Mouse (Mus musculus) left cerebral cortex, postnatal 10 days (tissue): ENCODE data around the gene Lpcat3. TPM values are rescaled to one million over a fixed set of nuclear protein-coding genes. Genes with fewer than 3 reads are reported as not detected.

Experiments
- DNase-seq, 2 experiments: peaks; one replicate each; pipeline ENCODE4 v3.0.0; 2021 to 2022; ENCODE audit warnings: low spot score in 2 of 2, mixed read lengths in 1 of 2; ENCODE audit errors: extremely low spot score in 1 of 2
- intact Hi-C: fragments of 180-260 bp; cut with DNase I; formaldehyde crosslinking; loops from one replicate; pipeline ENCODE4 v1.15.1; 2025
- total RNA-seq, 2 experiments: library from RNA; stranded (reverse); gene quantifications; 2 replicates each; pipeline ENCODE4 v1.2.3; 2021

Lpcat3 gene
- total RNA-seq, 2 experiments from 2014 or later = 29.7 to 36.4 TPM

- intact Hi-C loops = no loop called here
- no peak for DNase-seq
These were observed 61.6 kb downstream of the Lpcat3 start for GRCm38 (mm10) chr6:124724472-124724871.

- intact Hi-C loops = no loop called here
- DNase-seq = no peak
These were observed 65.8 kb downstream of the Lpcat3 start for GRCm38 (mm10) chr6:124728621-124729020.

- no peak for DNase-seq
- intact Hi-C loops = no loop called here
These were observed 67.3 kb downstream of the Lpcat3 start for GRCm38 (mm10) chr6:124729850-124730705.

- DNase-seq = no peak
- intact Hi-C loops = no loop called here
These were observed 68.2 kb downstream of the Lpcat3 start for GRCm38 (mm10) chr6:124731038-124731437.

- DNase-seq = peak in 1 of 2 experiments; percentile 80
These were observed 69.9 kb downstream of the Lpcat3 start for GRCm38 (mm10) chr6:124732476-124733370.

GRCm38 (mm10) chr6:124734417-124734816 is 71.6 kb downstream of the Lpcat3 start:
- no peak for DNase-seq
- intact Hi-C loops = no loop called here

More at GRCm38 (mm10) chr6:124732476-124733370, 69.9 kb downstream of the Lpcat3 start:
- intact Hi-C loops = no loop called here

- DNase-seq = no peak
- intact Hi-C loops = no loop called here
These were observed 74.2 kb downstream of the Lpcat3 start for GRCm38 (mm10) chr6:124737040-124737439.

GRCm38 (mm10) chr6:124738511-124739023 is 75.7 kb downstream of the Lpcat3 start, which contains the start of gene Ptpn6:
Ptpn6 (minus strand) TSS chr6:124738714.
- peak in 1 of 2 experiments; percentile 62 for DNase-seq
- intact Hi-C loops = no loop called here

GRCm38 (mm10) chr6:124739231-124739796 is 76.5 kb downstream of the Lpcat3 start:
- intact Hi-C loops = no loop called here
- no peak for DNase-seq

- peak; percentile 52 to 71 for DNase-seq
- intact Hi-C loops = no loop called here
These were observed 77.5 kb downstream of the Lpcat3 start for GRCm38 (mm10) chr6:124740211-124740887.

- intact Hi-C loops = no loop called here
- peak; percentile 91 to 95 for DNase-seq
These were observed 78.3 kb downstream of the Lpcat3 start, which contains the start of gene Grcc10 for GRCm38 (mm10) chr6:124740888-124741761. Grcc10 (minus strand) TSS chr6:124741374.

- DNase-seq = no peak
- intact Hi-C loops = no loop called here
These were observed 79.0 kb downstream of the Lpcat3 start for GRCm38 (mm10) chr6:124741842-124742241.

GRCm38 (mm10) chr6:124742839-124743514 is 80.2 kb downstream of the Lpcat3 start:
- peak in 1 of 2 experiments; percentile 59 for DNase-seq
- intact Hi-C loops = no loop called here

- intact Hi-C loops = no loop called here
- peak in 1 of 2 experiments; percentile 49 for DNase-seq
These were observed 80.8 kb downstream of the Lpcat3 start for GRCm38 (mm10) chr6:124743647-124744046.

- DNase-seq = peak in 1 of 2 experiments; percentile 72
- intact Hi-C loops = no loop called here
These were observed 82.0 kb downstream of the Lpcat3 start for GRCm38 (mm10) chr6:124744755-124745321.

GRCm38 (mm10) chr6:124745490-124746295 is 82.9 kb downstream of the Lpcat3 start:
- DNase-seq = peak; percentile 92 to 95
- intact Hi-C loops = no loop called here
